Mouse (Mus musculus) C2C12 (cell line): ENCODE measurements at regions not wholly inside any gene's neighbourhood (a gene's known extent, or its start where the extent isn't known, plus 50 kb on each side); places are given as distances from the start of the nearest gene placed in this dataset.

Experiments
- H3K27me3 ChIP-seq: one replicate; pipeline ENCODE4 v1.6.1; 2011; ENCODE audit not compliant: control insufficient read depth, insufficient read depth, insufficient read length
- H3K36me3 ChIP-seq: one replicate; pipeline ENCODE4 v1.6.1; 2011; ENCODE audit not compliant: control insufficient read depth, insufficient read depth
- H3K4me3 ChIP-seq: one replicate; pipeline ENCODE4 v1.5.1; 2011; ENCODE audit warnings: mild to moderate bottlenecking, control low read depth; ENCODE audit not compliant: poor library complexity, insufficient read depth, severe bottlenecking
- H3K79me2 ChIP-seq: one replicate; pipeline ENCODE4 v1.6.1; 2011; ENCODE audit not compliant: control insufficient read depth, insufficient read depth
- H3K79me3 ChIP-seq: one replicate; pipeline ENCODE4 v1.6.1; 2011; ENCODE audit warnings: low read depth, control low read depth
- H3ac ChIP-seq: one replicate; pipeline ENCODE3; 2011; ENCODE audit warnings: low read depth; ENCODE audit not compliant: control insufficient read depth, insufficient read length
- CEBPB ChIP-seq: IDR thresholded peaks from one replicate; pipeline ENCODE4 v1.6.1; 2011; ENCODE audit warnings: low read depth, mild to moderate bottlenecking, control low read depth, moderate library complexity
- CTCF ChIP-seq: IDR thresholded peaks from one replicate; pipeline ENCODE4 v1.5.1; 2011; ENCODE audit not compliant: control insufficient read depth, insufficient read depth, insufficient read length
- FOSL1 ChIP-seq: IDR thresholded peaks from one replicate; pipeline ENCODE4 v1.8.0; 2011; ENCODE audit warnings: mild to moderate bottlenecking, low read length; ENCODE audit not compliant: poor library complexity, insufficient read depth, severe bottlenecking
- MAX ChIP-seq: IDR thresholded peaks from one replicate; pipeline ENCODE4 v1.6.1; 2011; ENCODE audit warnings: mild to moderate bottlenecking, control low read depth
- MYOD1 ChIP-seq: IDR thresholded peaks from one replicate; pipeline ENCODE4 v1.6.1; 2011; ENCODE audit warnings: low read depth; ENCODE audit not compliant: control insufficient read depth, insufficient read length
- MYOG ChIP-seq: IDR thresholded peaks from one replicate; pipeline ENCODE4 v1.6.1; 2011; ENCODE audit not compliant: control insufficient read depth, insufficient read length; ENCODE audit errors: extremely low read depth
- USF1 ChIP-seq: IDR thresholded peaks from one replicate; pipeline ENCODE4 v1.6.1; 2011; ENCODE audit warnings: low read depth, mild to moderate bottlenecking, control low read depth, moderate library complexity

GRCm38 (mm10) chr11:111424871-111425270 is 358.9 kb downstream of the Kcnj2 start:
- Histone ChIP-seq H3K79me3 (no peaks in the 10 kb centered on the region), H3K4me3 (no peak overlapping the region), H3ac (no peak overlapping the region), H3K27me3 (no peaks in the 10 kb centered on the region), H3K36me3 (no peaks in the 10 kb centered on the region), H3K79me2 (no peaks in the 10 kb centered on the region)
- TF ChIP-seq MYOG: no peak
- no peak for TF ChIP-seq CEBPB
- no peak for TF ChIP-seq CTCF
- no peak for TF ChIP-seq USF1
- TF ChIP-seq MYOD1: no peak
- no peak for TF ChIP-seq FOSL1
- TF ChIP-seq MAX: no peak

DNA sequence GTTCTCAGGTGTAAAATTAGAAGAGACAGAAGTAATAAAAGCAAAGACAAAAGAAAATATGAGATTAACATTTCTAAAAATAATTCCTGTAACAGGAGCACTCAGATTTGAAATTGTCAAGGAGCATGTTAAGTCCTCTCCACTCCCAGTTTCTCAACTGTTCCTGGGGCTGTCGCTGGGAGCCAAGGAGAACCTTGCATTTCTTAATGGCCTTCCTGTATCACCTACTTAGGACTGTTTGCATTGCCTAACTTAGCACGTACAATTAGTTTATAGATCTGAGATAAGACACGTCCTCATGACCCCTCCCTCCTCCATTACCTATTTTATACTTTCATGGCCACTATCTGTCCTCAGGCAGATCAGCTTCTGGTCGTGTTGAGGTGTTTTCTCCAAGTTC is 360.8 kb downstream of the Kcnj2 start:
- Histone ChIP-seq H3K4me3 (no peak overlapping the region), H3ac (no peak overlapping the region), H3K79me3 (no peaks in the 10 kb centered on the region), H3K27me3 (no peaks in the 10 kb centered on the region), H3K79me2 (no peaks in the 10 kb centered on the region), H3K36me3 (no peaks in the 10 kb centered on the region)
- TF ChIP-seq FOSL1: no peak
- TF ChIP-seq MAX: no peak
- TF ChIP-seq MYOD1: no peak
- no peak for TF ChIP-seq USF1
- TF ChIP-seq CEBPB: no peak
- no peak for TF ChIP-seq MYOG
- no peak for TF ChIP-seq CTCF

DNA sequence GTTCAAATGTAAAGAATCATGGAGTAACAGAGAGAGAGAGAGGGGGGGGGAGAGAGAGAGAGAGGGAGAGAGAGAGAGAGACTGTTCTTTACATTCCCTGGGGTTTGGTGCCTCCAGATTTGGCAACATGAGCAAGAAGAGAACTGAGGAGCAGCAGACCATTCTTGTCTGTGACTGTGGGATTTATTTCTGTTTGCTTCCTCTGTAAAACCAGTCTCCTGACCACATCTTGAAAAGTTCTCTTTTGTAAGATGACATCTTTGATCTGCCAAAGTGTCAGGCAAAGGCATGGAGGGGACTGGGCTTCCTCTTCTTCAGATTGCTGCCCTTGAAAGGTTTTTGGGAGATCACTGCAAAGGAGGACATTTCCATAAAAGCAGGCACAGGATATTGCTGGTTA is 376.3 kb downstream of the Kcnj2 start:
- H3ac ChIP-seq: no peak overlapping the region
- H3K36me3 ChIP-seq: no peaks in the 10 kb centered on the region
- no peaks in the 10 kb centered on the region for H3K79me3 ChIP-seq
- no peaks in the 10 kb centered on the region for H3K79me2 ChIP-seq
- TF ChIP-seq FOSL1: no peak
- no peak for TF ChIP-seq MAX
- no peak for TF ChIP-seq MYOG
- TF ChIP-seq USF1: no peak
- no peak for TF ChIP-seq CTCF
- no peak for TF ChIP-seq CEBPB
- TF ChIP-seq MYOD1: no peak
- H3K4me3 ChIP-seq: no peak overlapping the region
- H3K27me3 ChIP-seq: no peaks in the 10 kb centered on the region

- H3K4me3 ChIP-seq: no peak overlapping the region
- no peaks in the 10 kb centered on the region for H3K36me3 ChIP-seq
- H3K79me2 ChIP-seq: no peaks in the 10 kb centered on the region
- H3K27me3 ChIP-seq: no peaks in the 10 kb centered on the region
- no peak overlapping the region for H3ac ChIP-seq
- TF ChIP-seq MYOG: no peak
- no peak for TF ChIP-seq MAX
- no peak for TF ChIP-seq USF1
- no peak for TF ChIP-seq CTCF
- no peak for TF ChIP-seq CEBPB
- no peak for TF ChIP-seq MYOD1
- no peak for TF ChIP-seq FOSL1
- no peaks in the 10 kb centered on the region for H3K79me3 ChIP-seq
Observed at GRCm38 (mm10) chr11:111443381-111443780, 377.4 kb downstream of the Kcnj2 start.

DNA sequence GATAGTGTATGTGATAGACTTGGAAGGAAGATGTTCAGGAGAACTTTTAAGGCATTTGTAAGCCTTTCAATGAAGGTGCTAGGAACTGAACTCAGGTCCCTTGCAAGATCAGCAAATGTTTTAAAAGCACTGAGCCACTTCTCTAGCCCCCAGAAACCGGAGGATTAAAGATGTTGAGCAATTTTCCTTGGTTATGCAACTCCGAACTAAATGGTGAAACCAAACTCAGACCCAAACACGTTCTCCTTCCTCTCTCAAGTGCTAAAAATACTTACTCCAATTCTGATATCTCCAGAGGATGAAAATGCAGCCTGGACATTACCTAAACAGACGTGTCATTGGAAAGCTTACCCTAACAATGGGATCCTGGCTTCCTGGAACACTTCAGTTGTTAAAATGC is 378.8 kb downstream of the Kcnj2 start:
- no peaks in the 10 kb centered on the region for H3K79me2 ChIP-seq
- no peak for TF ChIP-seq FOSL1
- TF ChIP-seq MAX: no peak
- H3K36me3 ChIP-seq: no peaks in the 10 kb centered on the region
- no peak overlapping the region for H3ac ChIP-seq
- no peak overlapping the region for H3K4me3 ChIP-seq
- H3K79me3 ChIP-seq: no peaks in the 10 kb centered on the region
- H3K27me3 ChIP-seq: no peaks in the 10 kb centered on the region

DNA sequence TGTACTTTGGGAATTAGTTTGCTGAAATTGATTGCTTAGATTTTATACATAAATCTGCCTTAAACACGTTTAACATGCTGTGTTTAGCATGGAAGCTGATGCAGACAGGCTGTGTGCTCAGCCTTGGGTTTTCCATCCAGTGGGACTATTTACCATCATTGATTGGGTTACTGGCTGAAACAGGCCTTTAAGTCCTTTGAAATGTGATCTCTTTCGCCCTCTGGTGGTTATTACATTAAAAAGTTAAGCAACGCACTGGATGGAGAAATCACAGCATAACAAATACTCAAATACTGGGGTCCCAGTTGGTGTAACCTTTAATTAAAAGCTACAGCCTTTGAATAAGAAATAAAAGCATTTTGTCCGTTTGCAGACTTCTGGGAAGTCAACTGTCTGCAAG is 379.8 kb downstream of the Kcnj2 start:
- Histone ChIP-seq H3ac (no peak overlapping the region), H3K4me3 (no peak overlapping the region), H3K36me3 (no peaks in the 10 kb centered on the region), H3K79me2 (no peaks in the 10 kb centered on the region), H3K79me3 (no peaks in the 10 kb centered on the region), H3K27me3 (no peaks in the 10 kb centered on the region)
- no peak for TF ChIP-seq USF1
- TF ChIP-seq CTCF: no peak
- TF ChIP-seq MYOG: no peak
- TF ChIP-seq CEBPB: no peak
- TF ChIP-seq MYOD1: no peak
- TF ChIP-seq FOSL1: no peak
- TF ChIP-seq MAX: no peak
